Mouse (Mus musculus) embryonic facial prominence, embryonic 14.5 days (tissue): ENCODE data around the gene Naa80. TPM values are rescaled to one million over a fixed set of nuclear protein-coding genes. Genes with fewer than 3 reads are reported as not detected.

Experiments used
- ATAC-seq: fragments of 200-750 bp; cut with Nextera tagmentation; 2 replicates; pipeline ENCODE4 v1.8.0; 2017; ENCODE audit warnings: low read depth, moderate number of reproducible peaks, moderate TSS enrichment
- DNase-seq: peaks from one replicate; pipeline ENCODE4 v3.0.0-alpha.2; 2015; ENCODE audit warnings: low spot score
- H3K27ac ChIP-seq: fragments of 300-500 bp; sonication (generic); replicated peaks from 2 replicates; pipeline ENCODE4 v1.5.1; 2014; ENCODE audit warnings: low read depth, mild to moderate bottlenecking, low read length, moderate library complexity
- H3K27me3 ChIP-seq: fragments of 300-500 bp; sonication (generic); replicated peaks from 2 replicates; pipeline ENCODE4 v1.6.1; 2014; ENCODE audit warnings: low read length; ENCODE audit not compliant: control insufficient read depth, insufficient read depth
- H3K36me3 ChIP-seq: fragments of 300-500 bp; sonication (generic); 2 replicates; pipeline ENCODE4 v1.6.1; 2014; ENCODE audit warnings: low read length, mixed read lengths; ENCODE audit not compliant: control insufficient read depth, insufficient read depth
- H3K4me1 ChIP-seq: fragments of 300-500 bp; sonication (generic); 2 replicates; pipeline ENCODE4 v1.6.1; 2014; ENCODE audit warnings: antibody characterized with exemption, low read length; ENCODE audit not compliant: control insufficient read depth, insufficient read depth
- H3K4me2 ChIP-seq: fragments of 300-500 bp; sonication (generic); 2 replicates; pipeline ENCODE4 v1.6.1; 2014; ENCODE audit warnings: low read depth, mild to moderate bottlenecking, low read length, moderate library complexity, mixed read lengths
- H3K4me3 ChIP-seq: fragments of 300-500 bp; sonication (generic); 2 replicates; pipeline ENCODE4 v1.5.1; 2014; ENCODE audit warnings: low read depth, mild to moderate bottlenecking, low read length
- H3K9ac ChIP-seq: fragments of 300-500 bp; sonication (generic); 2 replicates; pipeline ENCODE4 v1.6.1; 2014; ENCODE audit warnings: low read depth, mild to moderate bottlenecking, low read length, moderate library complexity, mixed read lengths
- H3K9me3 ChIP-seq: fragments of 300-500 bp; sonication (generic); 2 replicates; pipeline ENCODE4 v1.6.1; 2016; ENCODE audit warnings: low read length; ENCODE audit not compliant: control insufficient read depth
- WGBS: fragments of 180-500 bp; shearing (Covaris S2); extraction: QIAGEN DNeasy Blood & Tissue Kit; methylation state at CpG from one replicate; pipeline ENCODE4 v1.1.7; 2014; 5-methylcytosine and 5-hydroxymethylcytosine counted together
- polyA plus RNA-seq: library from polyadenylated mRNA; unstranded; fragments of >200 nt; fragmentation: Nextera tagmentation; extraction: Ambion mirVana; gene quantifications from 2 replicates; pipeline ENCODE4 v1.2.1, GENCODE M21; 2014

The Naa80 gene
- polyA plus RNA-seq, 1 experiment from 2014 or later, result 15.9 TPM

GRCm38 (mm10) chr9:107541474-107542351, 37.0 kb upstream of the Naa80 start, which contains the start of the genes Cyb561d2 and Nprl2:
Gene Cyb561d2 (minus strand): TSS chr9:107542193.
Gene Nprl2 (plus strand): TSS chr9:107542226.
- Histone ChIP-seq H3K4me2 (peak within 1 kb of the TSS; percentile 92), H3K36me3 (peaks cover 48% of the 10 kb centered on the region), H3K4me3 (peak within 1 kb of the TSS; percentile 71), H3K9me3 (no peaks in the 10 kb centered on the region), H3K9ac (peak within 1 kb of the TSS; percentile 72), H3K27ac (0 out of 2 replicates have a peak within 1 kb of the TSS, but pooled peaks have one; percentile 33), H3K27me3 (no peaks in the 10 kb centered on the region), H3K4me1 (peaks cover 19% of the 10 kb centered on the region)
- WGBS, result under 1% methylated on average over 46 of the region's 46 CpGs
- peak; percentile 97 for DNase-seq
- peak; percentile 88 for ATAC-seq

- Histone ChIP-seq H3K9ac (peak overlapping the region; percentile 72), H3K27me3 (no peaks in the 10 kb centered on the region), H3K36me3 (peaks cover 46% of the 10 kb centered on the region), H3K4me3 (peak overlapping the region; percentile 71), H3K4me1 (peaks cover 19% of the 10 kb centered on the region), H3K9me3 (no peaks in the 10 kb centered on the region), H3K4me2 (peak overlapping the region; percentile 92), H3K27ac (0 out of 2 replicates have a peak overlapping the region, but pooled peaks have one; percentile 33)
- 1% methylated on average over 11 of the region's 11 CpGs for WGBS
- no peak for DNase-seq
- ATAC-seq, result peak; percentile 1; the same call in 1 of the 2 replicates
These were observed 36.4 kb upstream of the Naa80 start for GRCm38 (mm10) chr9:107542352-107542686.

GRCm38 (mm10) chr9:107542721-107543120, 36.0 kb upstream of the Naa80 start:
- Histone ChIP-seq H3K27me3 (no peaks in the 10 kb centered on the region), H3K9ac (peak overlapping the region; percentile 72), H3K27ac (no peak overlapping the region), H3K36me3 (peaks cover 42% of the 10 kb centered on the region), H3K4me3 (peak overlapping the region; percentile 71), H3K4me1 (peaks cover 23% of the 10 kb centered on the region), H3K4me2 (peak overlapping the region; percentile 92), H3K9me3 (no peaks in the 10 kb centered on the region)
- DNase-seq (no peak), ATAC-seq (no peak)
- 40% methylated on average over 8 of the region's 8 CpGs for WGBS

GRCm38 (mm10) chr9:107543299-107543698, 35.4 kb upstream of the Naa80 start:
- no peak for DNase-seq
- Histone ChIP-seq H3K4me3 (no peak overlapping the region), H3K4me2 (no peak overlapping the region)

GRCm38 (mm10) chr9:107544196-107544700, 34.4 kb upstream of the Naa80 start:
- no peak for ATAC-seq
- Histone ChIP-seq H3K27ac (no peak overlapping the region), H3K9ac (no peak overlapping the region), H3K36me3 (peaks cover 27% of the 10 kb centered on the region), H3K4me1 (peaks cover 23% of the 10 kb centered on the region), H3K9me3 (no peaks in the 10 kb centered on the region), H3K4me2 (no peak overlapping the region), H3K4me3 (no peak overlapping the region), H3K27me3 (no peaks in the 10 kb centered on the region)
- WGBS, result 95% methylated on average over 17 of the region's 17 CpGs
- DNase-seq, result no peak

More at GRCm38 (mm10) chr9:107543299-107543698, 35.4 kb upstream of the Naa80 start:
- Histone ChIP-seq H3K9me3 (no peaks in the 10 kb centered on the region), H3K4me1 (peaks cover 23% of the 10 kb centered on the region), H3K27me3 (no peaks in the 10 kb centered on the region), H3K9ac (no peak overlapping the region), H3K27ac (no peak overlapping the region), H3K36me3 (peaks cover 37% of the 10 kb centered on the region)
- 89% methylated on average over 11 of the region's 11 CpGs for WGBS
- ATAC-seq, result no peak

GRCm38 (mm10) chr9:107544729-107545128, 34.0 kb upstream of the Naa80 start:
- no peak overlapping the region for H3K4me3 ChIP-seq
- WGBS, result 94% methylated on average over 12 of the region's 12 CpGs
- peaks cover 23% of the 10 kb centered on the region for H3K4me1 ChIP-seq
- no peaks in the 10 kb centered on the region for H3K9me3 ChIP-seq
- H3K27ac ChIP-seq, result no peak overlapping the region
- H3K4me2 ChIP-seq, result no peak overlapping the region
- H3K9ac ChIP-seq, result no peak overlapping the region
- peaks cover 22% of the 10 kb centered on the region for H3K36me3 ChIP-seq
- DNase-seq, result no peak
- no peaks in the 10 kb centered on the region for H3K27me3 ChIP-seq
- ATAC-seq, result no peak

GRCm38 (mm10) chr9:107545199-107545598, 33.5 kb upstream of the Naa80 start:
- H3K27ac ChIP-seq, result no peak overlapping the region
- no peak overlapping the region for H3K4me3 ChIP-seq
- H3K27me3 ChIP-seq, result no peaks in the 10 kb centered on the region
- H3K4me2 ChIP-seq, result no peak overlapping the region
- H3K9me3 ChIP-seq, result no peaks in the 10 kb centered on the region
- 79% methylated on average over 10 of the region's 10 CpGs for WGBS
- H3K4me1 ChIP-seq, result peaks cover 23% of the 10 kb centered on the region
- H3K9ac ChIP-seq, result no peak overlapping the region
- DNase-seq, result no peak
- peaks cover 18% of the 10 kb centered on the region for H3K36me3 ChIP-seq
- ATAC-seq, result no peak

- DNase-seq, result no peak
These were observed 33.1 kb upstream of the Naa80 start for GRCm38 (mm10) chr9:107545602-107546001.

More at GRCm38 (mm10) chr9:107545602-107546001, 33.1 kb upstream of the Naa80 start:
- H3K27ac ChIP-seq, result no peak overlapping the region
- H3K4me2 ChIP-seq, result no peak overlapping the region
- H3K27me3 ChIP-seq, result no peaks in the 10 kb centered on the region
- no peak for ATAC-seq
- 9% methylated on average over 3 of the region's 3 CpGs for WGBS
- H3K4me3 ChIP-seq, result no peak overlapping the region
- peaks cover 16% of the 10 kb centered on the region for H3K36me3 ChIP-seq
- no peaks in the 10 kb centered on the region for H3K9me3 ChIP-seq
- no peak overlapping the region for H3K9ac ChIP-seq
- H3K4me1 ChIP-seq, result peaks cover 23% of the 10 kb centered on the region
